Mouse (Mus musculus) gastrocnemius, postnatal 4 days (tissue): ENCODE results near the gene Plscr5. TPM values are rescaled to one million over a fixed set of nuclear protein-coding genes. Genes with fewer than 3 reads are reported as not detected.

ENCODE experiments used
- DNase-seq, 2 experiments: peaks; one replicate each; pipeline ENCODE4 v3.0.0; 2021 to 2022; ENCODE audit warnings: low spot score in 2 of 2, mixed read lengths in 2 of 2
- total RNA-seq, 2 experiments: library from RNA; stranded (reverse); gene quantifications; 2 replicates each; pipeline ENCODE4 v1.2.3; 2021

Gene Plscr5
- total RNA-seq, 2 experiments from 2014 or later: not detected

DNA sequence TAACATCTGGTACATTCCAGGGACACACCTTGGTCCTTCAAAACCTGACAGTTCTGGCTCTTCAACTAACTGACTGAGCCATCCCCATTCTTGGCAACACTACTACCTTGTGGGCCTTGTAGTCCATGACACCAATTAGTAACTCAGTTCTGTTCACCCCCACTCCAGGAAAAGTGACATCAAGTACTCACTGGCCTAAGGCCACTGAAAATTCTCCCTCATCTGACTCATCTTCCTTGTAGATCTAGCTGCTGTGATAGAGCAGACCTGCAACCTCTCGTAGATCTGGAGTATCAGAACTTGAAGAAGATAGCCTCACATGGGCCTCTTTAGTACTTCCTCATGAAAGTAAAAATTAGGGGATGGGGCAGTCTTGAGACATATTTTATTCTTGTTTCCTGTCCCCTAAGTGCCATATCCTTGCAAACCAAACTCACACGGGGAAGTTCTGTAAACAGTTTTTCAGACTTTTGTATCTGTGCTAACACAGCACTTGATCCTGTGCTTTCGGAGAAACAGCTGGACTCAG, 33.5 kb downstream of the Plscr5 start:
- DNase-seq: no peak

DNA sequence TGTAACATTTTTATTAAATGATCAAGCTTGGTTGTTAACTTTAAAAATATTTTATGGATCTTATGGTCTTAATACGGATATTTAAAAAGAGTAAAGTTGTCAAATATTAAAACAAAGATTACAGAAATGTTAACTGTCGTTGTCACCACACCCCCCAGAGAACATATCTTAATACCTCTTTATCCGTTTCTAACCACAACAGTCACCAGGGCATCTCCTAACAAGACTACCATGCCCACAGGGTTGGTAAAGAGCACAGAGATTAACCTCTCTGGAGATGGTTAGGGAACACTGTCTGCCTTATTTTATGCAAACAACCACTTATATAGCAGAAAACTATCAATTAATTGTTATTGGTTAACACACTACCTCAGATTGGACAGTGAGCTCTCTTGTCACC, 34.1 kb downstream of the Plscr5 start:
- DNase-seq: no peak

DNA sequence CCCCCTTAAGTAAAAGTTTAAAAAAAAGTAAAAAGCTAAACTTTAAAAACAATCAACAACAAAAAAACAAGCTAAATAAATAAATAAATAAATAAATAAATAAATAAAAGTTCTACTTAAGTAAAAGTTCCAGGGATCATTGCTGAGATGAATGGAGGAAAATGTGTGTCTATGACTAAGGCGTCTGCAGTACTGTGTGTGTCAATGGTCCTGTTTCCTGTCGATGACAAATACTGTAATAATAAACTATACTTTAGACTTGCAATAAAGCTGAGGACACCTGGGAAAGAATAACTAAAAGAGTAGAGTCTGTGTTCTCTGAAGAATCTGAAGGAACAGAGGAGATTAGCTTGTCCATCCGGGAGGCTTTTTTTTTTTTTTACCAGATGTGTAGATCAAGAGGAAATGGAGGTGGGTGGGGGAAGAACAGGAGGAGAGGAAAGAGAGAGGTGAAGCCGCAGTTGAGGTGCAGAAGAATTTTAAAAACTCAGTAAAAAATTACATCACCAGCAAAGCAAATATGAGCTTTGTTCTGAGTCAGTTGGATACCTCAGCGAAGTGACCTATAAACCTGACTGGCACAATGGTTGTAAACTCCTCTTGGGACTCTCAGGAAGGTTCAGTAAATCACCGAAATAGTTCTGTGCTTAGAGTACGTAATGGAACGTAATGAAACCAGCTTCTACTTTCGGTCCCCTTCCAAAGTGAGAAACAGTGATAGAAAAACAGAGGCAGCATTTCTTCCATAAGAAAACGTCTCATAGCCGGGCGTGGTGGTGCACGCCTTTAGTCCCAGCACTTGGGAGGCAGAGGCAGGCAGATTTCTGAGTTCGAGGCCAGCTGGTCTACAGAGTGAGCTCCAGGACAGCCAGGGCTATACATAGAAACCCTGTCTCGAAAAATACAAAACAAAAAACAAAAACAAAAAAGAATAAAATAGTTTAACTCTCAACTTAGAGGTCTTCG, 36.4 kb downstream of the Plscr5 start:
- DNase-seq: no peak

DNA sequence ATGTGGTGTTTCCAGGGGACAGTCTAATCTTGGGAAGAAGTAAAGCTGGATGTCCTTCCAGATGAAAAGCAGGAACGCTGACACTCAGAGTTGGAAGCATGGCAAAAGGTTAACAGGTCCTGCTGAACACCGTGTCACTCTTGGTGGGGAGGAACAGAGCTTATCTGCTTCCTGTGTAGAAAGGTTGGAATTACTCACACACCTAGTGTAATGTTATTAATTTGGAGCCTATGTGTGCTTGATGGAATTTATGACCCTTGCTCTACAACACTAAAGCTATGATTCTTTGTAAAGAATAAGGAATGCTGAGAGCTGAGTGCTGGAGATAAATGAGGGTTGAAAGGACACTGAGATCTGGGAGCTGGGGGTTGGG, 37.1 kb downstream of the Plscr5 start:
- no peak for DNase-seq

DNA sequence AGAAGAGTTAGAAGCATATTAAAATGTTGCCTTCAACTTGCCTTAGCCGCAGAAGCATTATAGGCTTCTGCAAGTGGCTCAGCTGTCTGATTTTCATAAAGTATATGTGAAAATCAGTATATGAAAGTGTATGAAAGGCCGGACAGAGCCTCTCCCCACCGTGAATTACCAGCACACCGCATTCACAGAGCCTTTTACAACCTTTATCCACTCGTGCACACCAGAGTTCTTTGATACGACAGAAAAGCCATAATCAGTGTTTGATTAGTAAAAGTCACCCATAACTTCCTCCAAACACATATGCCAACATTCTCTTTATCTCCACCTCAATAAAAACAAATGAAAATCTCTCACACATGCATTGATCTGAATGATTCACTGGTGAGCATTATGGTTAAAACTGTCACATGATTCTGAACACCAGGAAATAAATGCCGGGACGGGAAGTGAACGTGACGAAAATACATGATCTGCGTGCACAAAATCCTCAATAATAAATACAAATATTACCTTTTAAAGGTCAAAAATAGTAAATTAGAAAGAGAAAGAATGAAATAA, 42.2 kb downstream of the Plscr5 start:
- DNase-seq: no peak

DNA sequence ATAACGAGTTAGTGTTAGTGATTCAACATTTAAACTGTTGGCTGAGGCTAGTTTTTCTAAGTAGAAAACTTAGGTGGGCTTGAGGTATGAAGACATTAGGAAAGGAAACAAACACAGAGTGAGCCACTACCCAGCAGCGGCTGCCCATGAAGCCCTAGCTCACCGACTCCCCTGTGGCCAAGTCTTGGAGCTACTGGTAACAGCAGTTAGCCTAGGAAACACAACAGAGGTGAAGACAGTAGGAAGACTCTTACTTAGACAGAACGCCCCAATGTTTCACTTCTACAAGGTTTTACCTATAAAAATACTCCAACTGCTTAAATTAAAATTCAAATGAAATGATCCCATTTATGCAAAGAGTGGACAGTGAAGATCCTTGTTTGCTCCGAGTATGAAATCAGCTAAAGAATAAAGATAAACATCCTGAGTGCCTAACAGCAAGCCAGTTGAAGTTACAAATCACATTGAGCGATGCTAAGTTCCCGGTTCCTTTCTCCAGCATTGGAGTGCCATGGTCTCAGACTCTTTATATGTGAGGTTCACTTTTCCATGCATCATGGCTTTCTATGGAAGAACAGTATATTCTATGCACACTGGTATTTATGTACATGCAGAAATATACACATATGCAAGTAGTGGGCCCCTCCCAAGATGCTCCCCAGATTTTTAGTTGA, 56.2 kb downstream of the Plscr5 start:
- DNase-seq: no peak

DNA sequence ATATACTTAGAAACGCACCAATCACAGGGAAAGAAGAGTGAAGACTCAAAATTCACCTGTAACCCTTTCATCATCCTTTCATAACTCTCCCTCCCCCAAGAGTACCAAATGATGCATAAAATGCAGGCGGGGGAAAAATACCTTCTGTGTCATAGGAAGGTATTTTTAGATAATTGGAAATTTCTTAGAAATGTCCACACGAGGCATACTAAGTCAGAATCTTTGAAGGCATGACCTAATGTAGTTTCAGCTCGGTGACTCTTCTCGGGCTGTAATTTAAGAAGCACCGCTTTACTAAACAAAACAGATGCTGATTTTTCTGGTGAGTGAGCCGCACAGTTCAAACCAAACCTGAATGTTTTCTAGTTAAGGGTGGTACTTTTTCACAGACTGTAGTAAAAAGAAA, 56.7 kb downstream of the Plscr5 start, which contains the start of gene Plscr1:
Plscr1 (plus strand) TSS at position 304 of the 406 bp plus-strand sequence.
- DNase-seq: no peak

DNA sequence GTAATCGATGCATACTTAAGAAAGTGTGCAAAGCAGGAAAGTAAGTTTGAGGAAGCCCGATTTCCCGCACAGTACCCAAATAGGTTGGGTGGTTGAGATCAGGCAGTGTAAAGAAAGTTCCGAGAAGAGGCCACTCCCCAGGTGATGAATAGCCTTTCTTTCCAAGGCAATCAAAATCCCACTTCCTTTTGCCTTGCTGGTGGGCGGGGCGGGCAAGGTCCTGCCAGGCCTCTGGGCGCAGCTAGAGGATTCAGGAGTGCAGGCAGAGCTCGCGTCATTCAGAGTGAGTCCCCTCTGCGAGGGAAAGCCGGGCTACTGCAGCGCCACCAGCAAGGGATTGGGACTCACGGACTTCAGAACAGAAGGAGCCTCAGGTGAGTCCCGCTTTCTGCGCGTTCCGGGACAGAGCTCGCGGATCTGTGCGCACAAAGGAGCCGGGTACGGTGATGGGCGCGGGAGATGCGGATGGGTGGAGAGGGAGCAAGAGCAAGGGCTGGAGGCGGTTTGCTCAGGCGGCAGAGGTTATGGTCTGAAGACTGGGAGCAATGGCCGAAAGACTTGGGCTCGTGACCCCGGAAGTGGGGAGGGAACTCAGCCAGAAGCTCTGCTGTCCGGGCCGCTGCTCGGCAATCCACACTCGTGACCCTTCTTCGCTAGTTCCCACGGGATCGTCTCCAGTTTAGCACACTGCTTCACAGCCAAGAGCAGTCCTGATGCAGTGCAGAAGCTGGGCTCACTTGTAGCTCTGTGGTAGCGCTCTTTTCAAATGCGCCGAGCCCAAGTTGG, 57.4 kb downstream of the Plscr5 start:
- peak; percentile 51 to 84 for DNase-seq

DNA sequence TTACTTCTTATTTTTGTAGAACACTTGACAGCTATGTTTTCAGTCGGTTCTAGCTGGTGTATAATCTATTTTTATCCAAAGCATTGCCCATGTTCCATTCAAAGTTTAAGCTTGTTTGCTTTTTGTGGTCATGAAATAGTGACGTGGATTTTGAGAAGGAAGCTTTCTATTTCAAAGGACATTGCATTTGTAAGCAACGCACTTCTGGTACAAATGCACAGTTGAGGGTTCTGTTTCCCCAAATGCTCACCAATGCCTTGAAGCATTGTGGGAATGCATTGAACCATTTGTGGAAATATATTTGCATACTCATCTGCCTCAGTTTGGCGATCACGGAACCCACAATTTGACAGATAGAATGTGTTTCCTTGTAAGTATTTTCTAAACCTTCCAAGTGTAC, 60.0 kb downstream of the Plscr5 start:
- no peak for DNase-seq

DNA sequence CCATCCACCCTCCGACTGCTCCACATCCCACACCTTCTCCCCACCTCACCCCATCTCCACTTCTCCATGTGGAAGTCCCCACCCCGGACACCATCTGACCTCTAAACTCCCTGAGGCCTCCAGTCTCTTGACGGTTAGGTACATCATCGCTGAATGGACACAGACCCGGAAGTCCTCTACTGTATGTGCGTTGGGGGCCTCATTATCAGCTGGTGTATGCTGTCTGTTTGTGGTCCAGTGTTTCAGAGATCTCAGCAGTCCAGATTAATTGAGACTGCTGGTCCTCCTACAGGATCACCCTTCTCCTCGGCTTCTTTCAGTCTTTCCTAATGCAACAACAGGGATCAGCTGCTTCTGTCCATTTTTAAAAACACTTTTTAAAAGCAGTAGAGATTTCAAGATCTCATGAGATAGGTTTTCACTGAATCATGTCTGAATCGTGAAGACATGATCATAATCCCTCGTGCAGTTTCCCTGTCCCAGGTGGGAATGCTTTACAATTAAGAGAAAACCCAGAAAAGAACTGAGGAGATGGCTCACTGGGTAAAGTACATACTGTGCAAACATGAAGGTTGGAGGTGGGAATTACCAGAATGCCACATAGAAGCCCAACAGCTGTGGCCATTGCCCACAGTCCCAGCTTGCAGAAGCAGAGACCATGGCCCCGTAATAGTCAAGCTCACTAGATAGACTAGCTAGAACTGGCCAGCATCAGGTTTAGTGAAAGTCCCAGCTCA, 61.0 kb downstream of the Plscr5 start:
- no peak for DNase-seq

Other genes with a start within 250 kb of the Plscr5 start
- 1 to 10 TPM; 2.5 to 3.1 TPM for gene Plscr1, start 56.8 kb downstream of the Plscr5 start, total RNA-seq
- gene Plscr2, start 82.7 kb downstream of the Plscr5 start, total RNA-seq: 1 to 10 TPM; 1.3 TPM
- not detected for gene 1700057G04Rik, start 116.4 kb downstream of the Plscr5 start, total RNA-seq